Mouse (Mus musculus): ENCODE data around the gene R3hdm4.

DNA sequence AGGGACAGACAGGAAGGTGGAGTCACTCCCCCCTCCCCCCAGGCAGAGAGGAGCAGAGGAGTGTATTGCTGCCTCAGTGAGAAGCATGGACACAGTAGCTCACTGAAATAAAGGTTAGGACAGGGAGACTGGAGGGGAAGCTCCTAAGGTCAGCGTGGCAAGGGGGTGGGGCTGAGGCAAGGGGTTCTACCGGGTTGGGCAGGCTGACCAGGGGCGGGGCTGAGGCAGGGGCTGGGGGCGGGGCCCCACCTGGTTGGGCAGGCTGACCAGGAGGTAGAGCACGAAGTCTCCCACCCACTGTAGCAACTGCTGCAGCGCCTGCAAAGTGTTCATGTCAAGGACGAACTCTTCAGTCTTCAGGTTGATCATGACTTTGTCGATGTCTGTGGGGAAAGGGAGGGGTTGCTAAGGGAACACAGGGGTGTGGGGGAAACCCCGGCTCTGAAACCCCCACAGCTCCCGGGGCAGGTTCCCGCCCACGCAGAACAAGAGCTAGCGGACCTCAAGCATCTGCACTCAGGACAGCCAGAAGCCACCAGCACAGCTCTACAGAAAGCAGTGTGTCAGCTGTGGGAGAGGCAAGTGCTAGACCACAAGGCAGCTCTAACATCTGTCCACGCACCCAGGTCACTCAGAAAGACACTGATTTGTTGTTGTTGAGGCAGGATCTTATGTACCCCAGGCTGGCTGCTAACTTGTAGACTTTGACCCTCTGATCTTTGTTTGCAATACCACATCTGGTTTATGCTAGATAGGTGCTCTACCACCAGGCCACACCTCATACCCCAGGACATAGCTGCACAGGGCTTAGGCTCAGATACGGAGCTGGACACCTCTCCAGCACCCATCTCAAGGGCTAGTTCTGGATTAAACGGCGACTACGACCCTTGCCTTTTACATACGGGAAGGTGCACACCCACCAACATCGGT lies 23.4 kb downstream of the R3hdm4 start:
- no peak for TF ChIP-seq CTCF (IDR thresholded peaks at IDR 0.05; ENCODE audit: low read depth)
- TF ChIP-seq EP300 (IDR thresholded peaks at IDR 0.05; ENCODE audit: low read depth): no peak
